Comparison of ENCODE assay signal across 8 mouse cellular contexts in the genomic region with DNA sequence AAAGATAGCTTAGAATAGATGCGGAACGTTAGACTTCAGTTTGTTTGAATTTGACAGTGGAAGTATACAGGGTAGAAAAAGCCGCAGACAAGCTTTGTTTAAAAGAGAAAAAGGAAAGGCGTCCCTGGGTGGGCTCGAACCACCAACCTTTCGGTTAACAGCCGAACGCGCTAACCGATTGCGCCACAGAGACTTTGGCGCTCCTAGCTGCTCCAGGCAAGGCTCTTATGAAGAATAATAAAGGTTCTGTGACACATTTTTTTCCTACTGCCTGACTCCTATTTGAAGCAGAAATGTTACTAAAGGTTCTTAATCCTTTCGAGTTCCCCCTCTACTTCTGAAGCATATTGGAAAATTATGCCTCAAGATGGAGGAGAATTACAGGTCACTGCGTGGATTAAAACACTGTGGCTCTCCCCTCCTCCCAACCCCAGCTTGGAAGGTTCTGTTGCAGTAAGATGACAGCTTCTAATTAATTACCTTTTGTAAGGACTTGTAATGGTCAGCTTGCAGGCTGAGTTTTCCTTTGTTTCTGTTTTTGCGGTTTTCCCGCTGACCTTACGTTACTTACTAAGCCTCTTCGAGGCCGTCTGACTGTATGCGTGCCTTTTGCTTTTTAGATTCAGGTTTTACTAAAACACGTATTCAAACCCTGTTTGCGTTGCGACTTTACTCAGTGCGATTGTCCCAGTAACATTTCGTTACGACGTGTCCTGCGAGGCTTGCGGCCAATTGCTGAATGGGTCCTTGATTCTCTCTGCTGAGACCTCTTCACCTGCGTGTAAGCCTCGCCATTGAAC.
DNase-seq lines count a peak whose midpoint lies in the region; ATAC-seq and TF ChIP-seq lines count a peak whose summit lies in the region.

No protein-coding gene starts in this region.

- no peak for TF ChIP-seq CTCF in testis, adult 2 months (IDR thresholded peaks at IDR 0.05; ENCODE audit: control insufficient read depth, insufficient read depth, insufficient replicate concordance, low read depth, low read length)

- H3K9ac ChIP-seq in ES-E14 (ENCODE audit: insufficient read depth, low read depth, low read length, poor library complexity, severe bottlenecking), result peak overlapping the region; percentile 7; the same call in 1 of the 2 replicates
- H3K9ac ChIP-seq in forebrain, embryonic 14.5 days (ENCODE audit: low read length), result peak overlapping the region; percentile 57
- peak overlapping the region; percentile 51 for H3K9ac ChIP-seq in liver, embryonic 15.5 days
- H3K9ac ChIP-seq in neural tube, embryonic 13.5 days, result peak overlapping the region; percentile 59

- in situ Hi-C loops in ES-E14 (cut with MboI; ENCODE audit: low sequenced_read_pairs in 2 of 2, unreplicated experiment in 2 of 2), result no loop called here

- DNase-seq in ES-E14 (ENCODE audit: low read depth, low spot score), result peak; percentile 52
- DNase-seq in cerebellum, adult 11 months, result peak; percentile 79
- DNase-seq in forebrain, embryonic 14.5 days (ENCODE audit: low spot score), result peak; percentile 94
- DNase-seq in heart, postnatal 10 days, result peak; percentile 90 to 91
- DNase-seq in kidney, postnatal 4 days, result peak; percentile 87 to 89

- peaks cover 0 to 4% of the 10 kb centered on the region in 2 experiments; a peak in 2 of 4 replicates for H3K4me1 ChIP-seq in ES-E14 (ENCODE audit: control insufficient read depth in 2 of 2, insufficient read depth in 2 of 2, low read length in 2 of 2, poor library complexity in 1 of 2)
- peaks cover 2% of the 10 kb centered on the region; the same call in 1 of the 2 replicates for H3K4me1 ChIP-seq in forebrain, embryonic 14.5 days (ENCODE audit: control insufficient read depth, insufficient read depth, low read length)
- H3K4me1 ChIP-seq in liver, embryonic 15.5 days (replicated peaks), result peaks cover 8% of the 10 kb centered on the region; the same call in 1 of the 2 replicates
- H3K4me1 ChIP-seq in neural tube, embryonic 13.5 days (replicated peaks), result peaks cover 5% of the 10 kb centered on the region
- peaks cover 2% of the 10 kb centered on the region; the same call in 1 of the 2 replicates for H3K4me1 ChIP-seq in testis, adult 2 months (ENCODE audit: control insufficient read depth, insufficient read depth, low read length)

- no peaks in the 10 kb centered on the region for H3K9me3 ChIP-seq in ES-E14 (ENCODE audit: control insufficient read depth, insufficient read depth, low read depth, low read length)
- no peaks in the 10 kb centered on the region for H3K9me3 ChIP-seq in forebrain, embryonic 14.5 days (replicated peaks; ENCODE audit: control insufficient read depth, low read length)
- H3K9me3 ChIP-seq in liver, embryonic 15.5 days (replicated peaks), result no peaks in the 10 kb centered on the region
- no peaks in the 10 kb centered on the region for H3K9me3 ChIP-seq in neural tube, embryonic 13.5 days

- no peak for TF ChIP-seq POLR2A in testis, adult 2 months (IDR thresholded peaks at IDR 0.05; ENCODE audit: control insufficient read depth, low read depth, low read length)

- ATAC-seq in forebrain, embryonic 14.5 days, result peak; percentile 92
- peak; percentile 62 for ATAC-seq in liver, embryonic 15.5 days (ENCODE audit: insufficient read depth)
- peak; percentile 88 for ATAC-seq in neural tube, embryonic 13.5 days (ENCODE audit: low read depth)

- H3K27me3 ChIP-seq in forebrain, embryonic 14.5 days (replicated peaks; ENCODE audit: control insufficient read depth, insufficient read depth, low read length), result peaks cover 3% of the 10 kb centered on the region; the same call in 1 of the 2 replicates
- no peaks in the 10 kb centered on the region for H3K27me3 ChIP-seq in liver, embryonic 15.5 days
- H3K27me3 ChIP-seq in neural tube, embryonic 13.5 days, result no peaks in the 10 kb centered on the region
- no peaks in the 10 kb centered on the region for H3K27me3 ChIP-seq in testis, adult 2 months (ENCODE audit: control insufficient read depth, insufficient read depth, low read length)

- intact Hi-C loops in heart, postnatal 10 days (cut with DNase I), result loop anchor here (2.0 to 5.0 kb wide), 6 partner anchors 86 to 555 kb away; partner anchors contain the start of genes 4930426L09Rik, Commd3, Dnajc1 and Pip4k2a

- H3K36me3 ChIP-seq in ES-E14 (ENCODE audit: control insufficient read depth, insufficient read depth, low read length, poor library complexity, severe bottlenecking), result no peaks in the 10 kb centered on the region
- no peaks in the 10 kb centered on the region for H3K36me3 ChIP-seq in forebrain, embryonic 14.5 days (ENCODE audit: control insufficient read depth, insufficient read depth, low read length)
- H3K36me3 ChIP-seq in liver, embryonic 15.5 days (replicated peaks), result no peaks in the 10 kb centered on the region
- H3K36me3 ChIP-seq in neural tube, embryonic 13.5 days, result no peaks in the 10 kb centered on the region
- no peaks in the 10 kb centered on the region for H3K36me3 ChIP-seq in testis, adult 2 months (ENCODE audit: control insufficient read depth, insufficient read depth, low read length)

- H3K27ac ChIP-seq in ES-E14 (ENCODE audit: insufficient read depth, low read depth, low read length, poor library complexity, severe bottlenecking), result no peak overlapping the region
- no peak overlapping the region for H3K27ac ChIP-seq in forebrain, embryonic 14.5 days (ENCODE audit: low read depth, low read length)
- peak overlapping the region; percentile 51; the same call in 1 of the 2 replicates for H3K27ac ChIP-seq in liver, embryonic 15.5 days (replicated peaks)
- H3K27ac ChIP-seq in neural tube, embryonic 13.5 days (replicated peaks), result peak overlapping the region; percentile 55
- peak overlapping the region; percentile 58 for H3K27ac ChIP-seq in testis, adult 2 months (ENCODE audit: control insufficient read depth, insufficient read depth, low read depth, low read length)

- peak overlapping the region; percentile 52 for H3K4me3 ChIP-seq in ES-E14 (ENCODE audit: insufficient read depth in 1 of 2, low read depth in 1 of 2, low read length in 2 of 2, poor library complexity in 1 of 2, severe bottlenecking in 1 of 2)
- peak overlapping the region; percentile 50 for H3K4me3 ChIP-seq in forebrain, embryonic 14.5 days (ENCODE audit: low read depth, low read length)
- peak overlapping the region; percentile 64 for H3K4me3 ChIP-seq in liver, embryonic 15.5 days (replicated peaks)
- H3K4me3 ChIP-seq in neural tube, embryonic 13.5 days, result peak overlapping the region; percentile 49
- H3K4me3 ChIP-seq in testis, adult 2 months (ENCODE audit: control insufficient read depth, low read depth, low read length), result peak overlapping the region; percentile 88

- WGBS in forebrain, embryonic 14.5 days, result under 1% methylated on average over 31 of the region's 31 CpGs
- under 1% methylated on average over 31 of the region's 31 CpGs for WGBS in liver, embryonic 15.5 days (ENCODE audit: insufficient replicate concordance)
- 1% methylated on average over 31 of the region's 31 CpGs for WGBS in neural tube, embryonic 13.5 days

- peak overlapping the region; percentile 69 for H3K4me2 ChIP-seq in forebrain, embryonic 14.5 days (ENCODE audit: low read length)
- H3K4me2 ChIP-seq in liver, embryonic 15.5 days, result peak overlapping the region; percentile 72
- H3K4me2 ChIP-seq in neural tube, embryonic 13.5 days, result peak overlapping the region; percentile 69

TF ChIP-seq in ES-E14, 5 proteins besides CTCF, POLR2A, EP300 and RAD21:
- TF ChIP-seq ZC3H11A (IDR thresholded peaks at IDR 0.05; ENCODE audit: borderline replicate concordance, low read depth, low read length), result no peak
- no peak for TF ChIP-seq CHD2 (IDR thresholded peaks at IDR 0.05; ENCODE audit: low read depth, low read length)
- no peak for TF ChIP-seq HCFC1 (IDR thresholded peaks at IDR 0.05; ENCODE audit: borderline replicate concordance, insufficient read depth, low read length)
- peak; percentile 78; the same call in 1 of the 2 replicates for TF ChIP-seq ZNF384 (IDR thresholded peaks at IDR 0.05; ENCODE audit: low read depth, low read length)
- peak; percentile 48; the same call in 1 of the 2 replicates for TF ChIP-seq MAFK (IDR thresholded peaks at IDR 0.05; ENCODE audit: insufficient read depth, low read depth, low read length)

Comparison
In these comparisons a context has a peak if more than half of its experiments do, and no peak if none do; other contexts are left out.
1. H3K27ac ChIP-seq: peak in liver, embryonic 15.5 days (single experiment), neural tube, embryonic 13.5 days (single experiment) and testis, adult 2 months (single experiment); none in ES-E14 (single experiment) and forebrain, embryonic 14.5 days (single experiment).
2. H3K9ac ChIP-seq: peak in every context shown above with its lines; median percentile 59 in neural tube, embryonic 13.5 days; 57 in forebrain, embryonic 14.5 days; 51 in liver, embryonic 15.5 days; 7 in ES-E14.
3. Peak in every context shown above with its lines, with median percentiles within 50 percentile points of each other: DNase-seq, H3K4me3 ChIP-seq, ATAC-seq and H3K4me2 ChIP-seq.